In the genomic region with DNA sequence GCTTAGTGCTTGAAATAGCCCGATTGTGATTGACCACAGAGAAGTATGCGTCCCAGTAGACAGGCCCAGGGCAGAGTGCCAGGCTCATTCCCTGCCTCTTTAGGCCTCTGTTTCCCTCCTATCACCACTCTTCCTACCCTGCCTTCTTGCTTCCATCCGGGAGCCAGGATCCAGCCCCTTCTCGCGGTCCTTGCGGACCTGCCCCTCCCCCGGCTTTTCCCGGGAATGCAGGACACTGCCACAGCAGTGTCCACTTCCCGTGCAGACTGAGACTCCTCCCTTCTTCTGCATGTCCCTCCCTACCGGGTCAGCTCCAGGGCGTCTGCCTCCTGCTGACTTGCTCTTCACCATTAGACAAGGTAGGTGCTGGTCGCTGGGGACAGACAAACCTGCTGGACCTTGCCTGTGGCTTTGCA, we compare ENCODE assay signal across 9 mouse cellular contexts. TPM values are rescaled to one million over a fixed set of nuclear protein-coding genes. Genes with fewer than 3 reads are reported as not detected.
DNase-seq lines count a peak whose midpoint lies in the region; ATAC-seq lines count a peak whose summit lies in the region.
"Had no signal": no experiment of that assay in that cellular context is flagged by ENCODE, and none has a peak within 500 bp of the region (broad histone marks: within the 10 kb centered on the region; RNA-seq: fewer than 3 reads in every experiment).

No protein-coding gene starts in this region.

- H3K9ac ChIP-seq in heart, embryonic 14.5 days (ENCODE audit: low read length): peak overlapping the region; percentile 55
- no peak overlapping the region for H3K9ac ChIP-seq in forebrain, embryonic 15.5 days (replicated peaks)

- no peaks in the 10 kb centered on the region for H3K36me3 ChIP-seq in heart, embryonic 14.5 days (ENCODE audit: control insufficient read depth, insufficient read depth, low read length)
- no peaks in the 10 kb centered on the region for H3K36me3 ChIP-seq in forebrain, embryonic 15.5 days
- H3K36me3 ChIP-seq: G1E had no signal

- H3K4me2 ChIP-seq in heart, embryonic 14.5 days (ENCODE audit: low read length): peak overlapping the region; percentile 60
- H3K4me2 ChIP-seq in forebrain, embryonic 15.5 days (replicated peaks): no peak overlapping the region

- ATAC-seq in heart, embryonic 14.5 days (ENCODE audit: insufficient number of reproducible peaks, insufficient read depth, low FRiP score, low read depth): peak; percentile 81
- ATAC-seq in forebrain, embryonic 15.5 days (replicated peaks): no peak

- H3K4me1 ChIP-seq in heart, embryonic 14.5 days (ENCODE audit: control insufficient read depth in 2 of 2, insufficient read depth in 2 of 2, low read length in 2 of 2): peaks cover 17 to 19% of the 10 kb centered on the region in 2 experiments
- no peaks in the 10 kb centered on the region for H3K4me1 ChIP-seq in forebrain, embryonic 15.5 days

- H3K27ac ChIP-seq in heart, embryonic 14.5 days (replicated peaks in 1 of 2; ENCODE audit: control insufficient read depth in 1 of 2, insufficient read depth in 1 of 2, low read depth in 2 of 2, low read length in 2 of 2): peak overlapping the region; percentile 64 to 71
- H3K27ac ChIP-seq in forebrain, embryonic 15.5 days (replicated peaks): no peak overlapping the region

- H3K9me3 ChIP-seq in heart, embryonic 14.5 days (ENCODE audit: control insufficient read depth, low read length): no peaks in the 10 kb centered on the region
- no peaks in the 10 kb centered on the region for H3K9me3 ChIP-seq in forebrain, embryonic 15.5 days
- H3K9me3 ChIP-seq: G1E had no signal

- WGBS in heart, embryonic 14.5 days: 3% methylated on average over 12 of the region's 12 CpGs
- WGBS in forebrain, embryonic 15.5 days: 30% methylated on average over 12 of the region's 12 CpGs

- peak; percentile 69 for DNase-seq in urinary bladder, postnatal 14 days (ENCODE audit: low spot score)
- DNase-seq in urinary bladder, postnatal 10 days (ENCODE audit: low spot score): no peak
- peak; percentile 86 to 92 for DNase-seq in kidney, postnatal 25 days
- peak; percentile 70 for DNase-seq in lung, postnatal 36 days
- no peak for DNase-seq in right cerebral cortex, adult 18-20 months
- DNase-seq in layer of hippocampus, postnatal 25 days (ENCODE audit: extremely low spot score in 1 of 2, low spot score in 1 of 2): no peak

- H3K27me3 ChIP-seq in heart, embryonic 14.5 days (ENCODE audit: control insufficient read depth, insufficient read depth, low read length): no peaks in the 10 kb centered on the region
- H3K27me3 ChIP-seq in forebrain, embryonic 15.5 days: no peaks in the 10 kb centered on the region

- peak overlapping the region; percentile 24; a peak in 3 of 4 replicates for H3K4me3 ChIP-seq in heart, embryonic 14.5 days (ENCODE audit: control insufficient read depth in 1 of 2, insufficient read depth in 1 of 2, low read depth in 1 of 2, low read length in 2 of 2)
- H3K4me3 ChIP-seq in forebrain, embryonic 15.5 days: no peak overlapping the region

RNA-seq across cellular contexts. Expression of a gene that starts 3.4 kb away (rescaled TPM):
- polyA plus RNA-seq in heart, embryonic 14.5 days (2014; fragmentation: Nextera tagmentation; extraction: Ambion mirVana): 9.7 and 12.4 TPM in 2 replicates
- polyA plus RNA-seq in forebrain, embryonic 15.5 days (2015; fragmentation: Nextera tagmentation; extraction: Ambion mirVana): 5.0 and 7.4 TPM in 2 replicates
- total RNA-seq in layer of hippocampus, postnatal 25 days (2021): 10 to 100 TPM; 10.1 to 13.5 TPM
- total RNA-seq: G1E had no signal
- polyA plus RNA-seq: G1E had no signal

RNA-seq across cellular contexts. Expression of a gene that starts 33.0 kb away (rescaled TPM):
- 358 and 365 TPM in 2 replicates for polyA plus RNA-seq in heart, embryonic 14.5 days (2014; fragmentation: Nextera tagmentation; extraction: Ambion mirVana)
- 543 and 551 TPM in 2 replicates for polyA plus RNA-seq in forebrain, embryonic 15.5 days (2015; fragmentation: Nextera tagmentation; extraction: Ambion mirVana)
- total RNA-seq in layer of hippocampus, postnatal 25 days (2021): 100 to 1,000 TPM; 233 to 257 TPM

RNA-seq across cellular contexts. Expression of a gene that starts 33.1 kb away (rescaled TPM):
- polyA plus RNA-seq in heart, embryonic 14.5 days (2014; fragmentation: Nextera tagmentation; extraction: Ambion mirVana): 13.7 and 16.6 TPM in 2 replicates
- 10.0 and 11.5 TPM in 2 replicates for polyA plus RNA-seq in forebrain, embryonic 15.5 days (2015; fragmentation: Nextera tagmentation; extraction: Ambion mirVana)
- 10 to 100 TPM; 11.8 to 13.3 TPM for total RNA-seq in layer of hippocampus, postnatal 25 days (2021)

RNA-seq across cellular contexts. Expression of a gene that starts 37.7 kb away (rescaled TPM):
- 37.6 and 40.7 TPM in 2 replicates for polyA plus RNA-seq in heart, embryonic 14.5 days (2014; fragmentation: Nextera tagmentation; extraction: Ambion mirVana)
- 77.5 and 81.1 TPM in 2 replicates for polyA plus RNA-seq in forebrain, embryonic 15.5 days (2015; fragmentation: Nextera tagmentation; extraction: Ambion mirVana)
- total RNA-seq in layer of hippocampus, postnatal 25 days (2021): 100 to 1,000 TPM; 186 to 189 TPM

Comparison
In these comparisons a context has a peak if more than half of its experiments do, and no peak if none do; other contexts are left out.
1. DNase-seq: peak in urinary bladder, postnatal 14 days (single experiment), kidney, postnatal 25 days (2 of 2) and lung, postnatal 36 days (single experiment); none in urinary bladder, postnatal 10 days (single experiment), right cerebral cortex, adult 18-20 months (single experiment) and layer of hippocampus, postnatal 25 days (0 of 2).